Mouse (Mus musculus): ENCODE data around the gene Jund.

DNA sequence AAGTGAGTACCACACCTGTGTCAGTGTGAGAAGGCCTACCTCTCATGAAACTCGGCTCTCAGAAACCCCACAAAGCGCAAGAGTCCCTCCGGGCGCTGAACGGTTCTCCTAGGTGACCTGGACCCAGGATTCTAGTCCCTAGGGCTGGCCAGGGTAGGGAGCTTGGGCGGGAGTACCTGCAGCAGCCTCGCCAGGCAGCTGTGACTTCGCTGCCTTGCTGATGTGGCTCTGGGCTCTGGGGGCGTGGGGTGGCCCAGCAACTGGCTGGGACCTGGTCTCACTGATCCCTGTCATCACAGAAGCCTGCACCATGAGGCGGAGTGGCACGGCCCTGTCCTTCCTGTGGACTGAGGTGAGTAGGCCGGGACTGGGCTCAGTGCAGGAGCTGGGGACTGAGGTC is 25.5 kb downstream of the Jund start:
- TF ChIP-seq CTCF (IDR thresholded peaks at IDR 0.05): no peak
- no peak for TF ChIP-seq EP300 (IDR thresholded peaks at IDR 0.05; ENCODE audit: insufficient read depth, low read depth, low read length)
- no peak for TF ChIP-seq POLR2A (IDR thresholded peaks at IDR 0.05; ENCODE audit: insufficient read depth, low read depth, low read length)

All from heart, adult 2 months (tissue).